Mouse (Mus musculus) bone marrow macrophage, adult 2 months (primary cell): ENCODE data around the gene Dio2. TPM values are rescaled to one million over a fixed set of nuclear protein-coding genes. Genes with fewer than 3 reads are reported as not detected.

Source experiments
- H3K27ac ChIP-seq: 2 replicates; pipeline ENCODE4 v1.5.1; 2012; ENCODE audit warnings: low read depth, low read length; ENCODE audit not compliant: insufficient read depth
- H3K4me1 ChIP-seq: 2 replicates; pipeline ENCODE4 v1.6.1; 2012; ENCODE audit warnings: low read length; ENCODE audit not compliant: control insufficient read depth, insufficient read depth
- H3K4me3 ChIP-seq: 2 replicates; pipeline ENCODE4 v1.5.1; 2012; ENCODE audit warnings: mild to moderate bottlenecking, low read length, moderate library complexity; ENCODE audit not compliant: insufficient read depth
- CTCF ChIP-seq: IDR thresholded peaks from 2 replicates; pipeline ENCODE4 v1.5.1; 2012; ENCODE audit warnings: low read depth, mild to moderate bottlenecking, low read length, moderate library complexity
- POLR2A ChIP-seq: IDR thresholded peaks from 2 replicates; pipeline ENCODE4 v1.6.1; 2012; ENCODE audit warnings: mild to moderate bottlenecking, low read depth, low read length, borderline replicate concordance
- polyA plus RNA-seq: library from polyadenylated mRNA; stranded (reverse); fragments of >200 nt; gene quantifications from 2 replicates; pipeline ENCODE4 v1.2.4, GENCODE M21; 2012; ENCODE audit not compliant: missing spikeins, insufficient read depth, insufficient read length

The Dio2 gene
- polyA plus RNA-seq, 1 experiment: 0.28 TPM

- no peak for TF ChIP-seq CTCF
- TF ChIP-seq POLR2A: no peak
- H3K4me3 ChIP-seq: no peak overlapping the region
- no peak overlapping the region for H3K27ac ChIP-seq
- no peaks in the 10 kb centered on the region for H3K4me1 ChIP-seq
These were observed 44.1 kb downstream of the Dio2 start for GRCm38 (mm10) chr12:90694135-90694534.
